Mouse (Mus musculus): Measurements from ENCODE around the gene Tmem139. TPM values are rescaled to one million over a fixed set of nuclear protein-coding genes. Genes with fewer than 3 reads are reported as not detected.

The Tmem139 gene
- not detected in 2 replicates for polyA plus RNA-seq (2015; fragmentation: Nextera tagmentation; extraction: Ambion mirVana)

DNA sequence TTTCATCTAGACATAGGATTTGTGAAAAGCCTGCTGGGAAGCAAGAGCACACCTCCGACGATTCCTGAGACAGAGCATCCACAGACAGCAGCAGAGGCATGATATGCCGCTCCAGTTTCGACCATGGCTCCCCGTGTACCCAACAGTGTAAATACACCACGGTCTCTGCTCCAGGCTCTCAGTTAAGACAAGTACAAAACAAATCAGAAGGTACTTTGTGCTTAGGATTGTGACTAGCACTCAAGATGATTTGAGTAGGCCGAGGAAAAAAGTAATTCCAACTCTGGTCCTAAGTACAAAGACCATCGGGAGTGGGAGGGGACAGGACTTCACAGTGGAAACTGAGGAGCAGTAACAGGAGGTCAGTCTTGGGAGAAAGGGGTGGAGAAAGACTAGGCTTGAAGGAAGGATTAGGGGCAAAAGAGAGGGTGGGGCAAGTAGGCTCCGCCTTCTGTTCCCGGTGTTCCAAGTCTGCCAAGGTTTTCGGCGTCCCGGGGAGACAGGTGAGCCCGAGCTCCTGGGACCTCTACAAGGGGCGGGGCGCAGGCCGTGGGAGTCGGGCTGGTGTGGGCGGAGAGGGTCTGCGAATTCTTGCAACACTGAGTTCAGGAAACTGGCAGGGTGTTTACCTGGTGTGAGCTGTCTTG, at the start of gene Tmem139:
Gene Tmem139 (plus strand): TSS at position 447 of the 647 bp plus-strand sequence.
- H3K4me2 ChIP-seq (ENCODE audit: low read length) = no peak within 1 kb of the TSS
- H3K4me3 ChIP-seq (ENCODE audit: low read depth, low read length) = no peak within 1 kb of the TSS
- H3K9ac ChIP-seq (ENCODE audit: low read depth, low read length) = no peak within 1 kb of the TSS
- no peak within 1 kb of the TSS for H3K27ac ChIP-seq (ENCODE audit: low read length)
- H3K36me3 ChIP-seq (ENCODE audit: control insufficient read depth, insufficient read depth, low read length) = no peaks in the 10 kb centered on the region
- peaks cover 3% of the 10 kb centered on the region; the same call in 1 of the 2 replicates for H3K27me3 ChIP-seq (ENCODE audit: control insufficient read depth, insufficient read depth, low read depth, low read length)
- no peaks in the 10 kb centered on the region for H3K9me3 ChIP-seq (replicated peaks; ENCODE audit: control insufficient read depth, low read length, poor library complexity, severe bottlenecking)
- ATAC-seq = no peak
- 21% methylated on average over 20 of the region's 20 CpGs for WGBS
- peaks cover 11% of the 10 kb centered on the region for H3K4me1 ChIP-seq (ENCODE audit: control insufficient read depth, insufficient read depth, low read length)

DNA sequence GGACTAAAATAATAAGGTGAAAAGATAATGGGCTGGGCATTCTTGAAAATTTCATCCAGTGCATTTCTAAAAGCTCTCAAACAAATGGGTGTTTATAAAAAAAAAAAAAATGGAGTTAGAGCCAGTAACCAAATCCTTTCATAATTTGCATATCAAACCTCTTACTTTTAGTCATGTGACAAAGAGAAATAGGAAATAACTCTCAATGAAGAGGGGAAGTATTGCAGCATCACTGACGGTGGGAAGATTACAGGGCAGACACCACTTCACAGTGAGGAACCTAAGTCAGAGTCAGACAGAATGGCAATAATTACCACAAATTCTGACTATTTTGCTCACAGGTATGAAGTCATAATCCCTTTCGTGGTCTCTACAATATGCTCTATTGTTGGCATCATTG, 46.7 kb upstream of the Tmem139 start, which contains the start of gene Tas2r144:
Gene Tas2r144 (plus strand): TSS at position 301 of the 400 bp plus-strand sequence.
- no peak within 1 kb of the TSS for H3K4me2 ChIP-seq (ENCODE audit: low read length)
- no peaks in the 10 kb centered on the region for H3K36me3 ChIP-seq (ENCODE audit: control insufficient read depth, insufficient read depth, low read length)
- no peaks in the 10 kb centered on the region for H3K4me1 ChIP-seq (ENCODE audit: control insufficient read depth, insufficient read depth, low read length)
- H3K27ac ChIP-seq (ENCODE audit: low read length) = no peak within 1 kb of the TSS
- H3K27me3 ChIP-seq (ENCODE audit: control insufficient read depth, insufficient read depth, low read depth, low read length) = no peaks in the 10 kb centered on the region
- no peaks in the 10 kb centered on the region for H3K9me3 ChIP-seq (replicated peaks; ENCODE audit: control insufficient read depth, low read length, poor library complexity, severe bottlenecking)
- WGBS = 79% methylated on average over 2 of the region's 2 CpGs
- no peak within 1 kb of the TSS for H3K4me3 ChIP-seq (ENCODE audit: low read depth, low read length)
- ATAC-seq = no peak
- no peak within 1 kb of the TSS for H3K9ac ChIP-seq (ENCODE audit: low read depth, low read length)

DNA sequence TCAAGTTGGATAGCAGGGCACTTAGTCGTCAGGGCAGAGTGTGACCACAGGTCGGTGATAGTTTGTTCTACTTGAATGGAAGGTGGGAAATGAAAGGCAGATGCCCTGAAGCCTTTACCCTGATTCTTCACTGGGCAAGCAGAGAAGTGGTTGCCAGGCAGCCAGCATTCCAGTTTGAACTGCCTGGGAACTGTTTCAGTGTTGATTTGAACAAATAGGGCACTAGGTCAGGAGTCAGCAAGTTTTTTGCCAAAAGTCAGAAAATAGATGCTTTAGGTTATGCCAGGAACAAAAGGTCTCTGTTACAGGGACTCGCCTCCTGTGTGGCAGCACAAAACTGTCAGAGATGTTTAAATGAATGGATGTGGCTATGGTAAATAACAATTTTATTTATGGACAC, 39.5 kb upstream of the Tmem139 start:
- Histone ChIP-seq H3K9me3 (replicated peaks; ENCODE audit: control insufficient read depth, low read length, poor library complexity, severe bottlenecking) (no peaks in the 10 kb centered on the region), H3K27me3 (ENCODE audit: control insufficient read depth, insufficient read depth, low read depth, low read length) (no peaks in the 10 kb centered on the region), H3K4me2 (ENCODE audit: low read length) (no peak overlapping the region), H3K4me3 (ENCODE audit: low read depth, low read length) (no peak overlapping the region), H3K9ac (ENCODE audit: low read depth, low read length) (no peak overlapping the region), H3K36me3 (ENCODE audit: control insufficient read depth, insufficient read depth, low read length) (no peaks in the 10 kb centered on the region), H3K27ac (ENCODE audit: low read length) (no peak overlapping the region), H3K4me1 (ENCODE audit: control insufficient read depth, insufficient read depth, low read length) (no peaks in the 10 kb centered on the region)
- ATAC-seq = no peak
- WGBS = 65% methylated on average over 3 of the region's 3 CpGs

DNA sequence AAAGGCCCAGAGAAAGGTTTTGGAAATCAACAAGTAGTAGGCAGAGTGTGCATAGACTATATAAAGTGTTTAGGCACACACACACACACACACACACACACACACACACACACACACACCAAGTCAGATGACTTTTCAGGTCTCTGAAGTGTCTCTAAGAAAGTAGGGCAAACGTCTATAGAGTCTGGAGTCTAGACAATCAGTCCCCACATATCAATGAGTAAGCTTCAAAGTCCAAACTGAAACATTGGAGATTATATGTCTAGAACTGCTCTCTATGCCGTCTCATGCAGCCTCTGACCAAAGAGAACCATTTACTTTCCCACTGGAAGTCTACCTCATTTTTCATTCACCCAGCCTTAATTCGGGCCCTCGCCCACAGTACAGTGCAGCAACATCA, 36.7 kb upstream of the Tmem139 start:
- H3K27me3 ChIP-seq (ENCODE audit: control insufficient read depth, insufficient read depth, low read depth, low read length) = no peaks in the 10 kb centered on the region
- H3K36me3 ChIP-seq (ENCODE audit: control insufficient read depth, insufficient read depth, low read length) = no peaks in the 10 kb centered on the region
- H3K4me1 ChIP-seq (ENCODE audit: control insufficient read depth, insufficient read depth, low read length) = no peaks in the 10 kb centered on the region
- WGBS = 81% methylated on average over 4 of the region's 4 CpGs
- H3K4me3 ChIP-seq (ENCODE audit: low read depth, low read length) = no peak overlapping the region
- no peak overlapping the region for H3K9ac ChIP-seq (ENCODE audit: low read depth, low read length)
- H3K27ac ChIP-seq (ENCODE audit: low read length) = no peak overlapping the region
- no peaks in the 10 kb centered on the region for H3K9me3 ChIP-seq (replicated peaks; ENCODE audit: control insufficient read depth, low read length, poor library complexity, severe bottlenecking)
- ATAC-seq = no peak
- H3K4me2 ChIP-seq (ENCODE audit: low read length) = no peak overlapping the region

DNA sequence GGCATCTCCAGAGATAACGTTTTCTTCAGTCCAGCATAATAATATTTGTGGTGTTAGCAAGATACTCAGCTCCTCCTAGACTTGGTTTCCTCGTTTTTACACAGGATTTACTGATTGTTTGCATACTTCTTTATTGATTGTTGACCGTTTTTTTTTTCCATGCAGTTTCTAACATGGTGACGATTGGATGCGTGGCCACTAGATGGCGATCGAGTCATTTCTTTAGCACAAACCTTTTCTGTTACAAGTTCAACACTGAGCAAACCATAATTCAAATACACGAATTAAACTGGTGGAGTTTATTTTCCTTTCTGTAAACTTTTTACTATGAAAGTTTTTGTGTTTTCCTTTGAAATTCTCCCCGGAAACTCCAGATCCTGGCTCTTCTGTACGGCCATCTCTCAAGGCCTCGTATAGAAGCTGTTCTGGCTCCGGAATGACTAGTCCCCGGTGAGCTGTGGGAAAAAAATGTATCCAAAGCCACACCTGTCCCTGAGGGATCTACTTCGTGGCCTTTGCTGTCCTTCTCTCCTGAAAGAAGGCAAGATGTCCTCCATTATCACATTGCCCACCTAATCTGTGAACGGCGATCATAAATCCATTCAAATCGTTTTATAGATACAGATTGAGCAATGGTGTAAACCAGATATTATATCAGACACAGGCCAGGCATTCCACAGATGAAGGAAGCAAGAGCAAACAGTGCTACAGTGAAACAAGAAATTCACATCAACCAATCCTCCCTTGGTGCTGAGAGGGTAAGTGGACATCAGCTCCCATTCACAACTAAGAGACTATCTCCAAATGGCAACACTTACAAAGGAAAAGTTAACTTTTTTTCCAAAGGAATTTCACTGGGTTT, 34.3 kb upstream of the Tmem139 start:
- 33% methylated on average over 17 of the region's 17 CpGs for WGBS
- H3K9ac ChIP-seq (ENCODE audit: low read depth, low read length) = no peak overlapping the region

DNA sequence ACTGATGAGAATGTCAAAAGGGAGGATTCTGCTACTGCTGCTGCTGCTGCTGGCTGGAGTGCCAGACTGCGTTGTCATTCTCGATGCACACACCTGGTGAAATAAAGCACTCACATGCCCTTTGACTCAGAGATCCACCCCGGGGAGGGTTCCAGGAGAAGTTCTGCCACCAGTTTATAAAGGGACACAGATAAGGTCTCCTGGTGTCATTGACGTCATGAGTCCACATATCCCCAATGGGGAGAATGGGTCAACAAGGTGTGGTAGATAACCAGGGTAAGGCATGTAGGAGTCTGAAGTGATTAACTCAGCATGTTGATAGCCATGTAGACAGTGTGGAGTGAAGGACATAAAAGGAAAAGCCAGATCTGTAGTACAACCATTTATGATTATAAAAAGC, 32.2 kb upstream of the Tmem139 start:
- Histone ChIP-seq H3K4me2 (ENCODE audit: low read length) (no peak overlapping the region), H3K27me3 (ENCODE audit: control insufficient read depth, insufficient read depth, low read depth, low read length) (no peaks in the 10 kb centered on the region), H3K9ac (ENCODE audit: low read depth, low read length) (no peak overlapping the region), H3K36me3 (ENCODE audit: control insufficient read depth, insufficient read depth, low read length) (no peaks in the 10 kb centered on the region), H3K4me3 (ENCODE audit: low read depth, low read length) (no peak overlapping the region), H3K27ac (ENCODE audit: low read length) (no peak overlapping the region), H3K9me3 (replicated peaks; ENCODE audit: control insufficient read depth, low read length, poor library complexity, severe bottlenecking) (no peaks in the 10 kb centered on the region), H3K4me1 (ENCODE audit: control insufficient read depth, insufficient read depth, low read length) (no peaks in the 10 kb centered on the region)
- WGBS = 73% methylated on average over 4 of the region's 4 CpGs
- no peak for ATAC-seq

More for the DNA sequence above, 34.3 kb upstream of the Tmem139 start:
- Histone ChIP-seq H3K27ac (ENCODE audit: low read length) (no peak overlapping the region), H3K36me3 (ENCODE audit: control insufficient read depth, insufficient read depth, low read length) (no peaks in the 10 kb centered on the region), H3K9me3 (replicated peaks; ENCODE audit: control insufficient read depth, low read length, poor library complexity, severe bottlenecking) (no peaks in the 10 kb centered on the region), H3K4me3 (ENCODE audit: low read depth, low read length) (no peak overlapping the region), H3K4me1 (ENCODE audit: control insufficient read depth, insufficient read depth, low read length) (no peaks in the 10 kb centered on the region), H3K27me3 (ENCODE audit: control insufficient read depth, insufficient read depth, low read depth, low read length) (no peaks in the 10 kb centered on the region), H3K4me2 (ENCODE audit: low read length) (no peak overlapping the region)
- ATAC-seq = peak; percentile 51; the same call in 1 of the 2 replicates

DNA sequence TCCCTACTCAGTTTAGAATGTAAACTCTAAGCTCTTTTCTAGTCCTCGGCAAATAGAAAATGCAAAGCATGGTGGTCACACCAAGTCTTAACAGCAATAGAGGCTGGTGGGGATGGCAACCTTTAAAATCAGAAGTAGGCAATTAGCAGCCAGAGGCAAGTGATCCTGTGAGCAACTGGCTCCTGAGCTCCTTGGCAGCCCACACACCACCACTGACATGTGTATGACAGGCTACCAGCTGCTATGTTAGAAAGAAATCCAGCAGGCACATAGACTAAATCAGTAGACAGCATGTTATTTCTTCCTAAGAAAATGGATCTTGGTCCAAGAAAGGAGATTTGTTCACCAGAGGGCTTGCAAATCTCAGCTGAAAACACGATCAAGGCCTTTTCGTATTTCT, 30.6 kb upstream of the Tmem139 start:
- H3K4me2 ChIP-seq (ENCODE audit: low read length) = no peak overlapping the region
- no peaks in the 10 kb centered on the region for H3K36me3 ChIP-seq (ENCODE audit: control insufficient read depth, insufficient read depth, low read length)
- no peak overlapping the region for H3K27ac ChIP-seq (ENCODE audit: low read length)
- WGBS = 83% methylated on average over 3 of the region's 3 CpGs
- no peak overlapping the region for H3K4me3 ChIP-seq (ENCODE audit: low read depth, low read length)
- H3K9me3 ChIP-seq (replicated peaks; ENCODE audit: control insufficient read depth, low read length, poor library complexity, severe bottlenecking) = no peaks in the 10 kb centered on the region
- H3K4me1 ChIP-seq (ENCODE audit: control insufficient read depth, insufficient read depth, low read length) = no peaks in the 10 kb centered on the region
- no peak overlapping the region for H3K9ac ChIP-seq (ENCODE audit: low read depth, low read length)
- ATAC-seq = no peak
- H3K27me3 ChIP-seq (ENCODE audit: control insufficient read depth, insufficient read depth, low read depth, low read length) = no peaks in the 10 kb centered on the region

DNA sequence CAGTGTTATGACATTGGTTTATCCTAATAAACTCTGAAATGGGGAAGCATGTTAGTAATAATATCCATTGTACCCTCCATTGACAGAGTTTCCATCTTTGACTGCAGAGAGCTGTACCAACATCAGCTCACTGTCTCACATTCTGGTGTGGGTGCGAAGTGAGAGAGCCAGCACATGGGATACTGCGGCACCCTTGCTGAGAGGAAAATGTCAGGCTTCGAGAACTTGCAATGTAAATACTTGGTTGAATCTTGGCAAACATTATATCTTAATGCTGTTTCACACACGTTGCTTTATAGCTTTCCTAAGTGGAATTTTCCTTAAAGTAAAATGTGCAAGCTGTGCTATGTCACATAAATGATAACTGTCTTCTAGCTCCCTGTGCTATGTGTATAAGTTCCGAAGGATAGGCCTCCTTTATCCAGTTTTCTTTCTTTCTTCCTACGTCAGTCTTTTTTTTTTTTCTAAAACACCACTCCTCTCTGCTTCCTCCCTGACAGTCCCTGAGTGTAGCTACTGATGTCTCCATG, 24.4 kb upstream of the Tmem139 start:
- Histone ChIP-seq H3K4me2 (ENCODE audit: low read length) (no peak overlapping the region), H3K4me1 (ENCODE audit: control insufficient read depth, insufficient read depth, low read length) (no peaks in the 10 kb centered on the region), H3K27ac (ENCODE audit: low read length) (no peak overlapping the region), H3K9ac (ENCODE audit: low read depth, low read length) (no peak overlapping the region), H3K36me3 (ENCODE audit: control insufficient read depth, insufficient read depth, low read length) (no peaks in the 10 kb centered on the region), H3K4me3 (ENCODE audit: low read depth, low read length) (no peak overlapping the region), H3K27me3 (ENCODE audit: control insufficient read depth, insufficient read depth, low read depth, low read length) (no peaks in the 10 kb centered on the region), H3K9me3 (replicated peaks; ENCODE audit: control insufficient read depth, low read length, poor library complexity, severe bottlenecking) (no peaks in the 10 kb centered on the region)
- WGBS = 79% methylated on average over 6 of the region's 6 CpGs
- ATAC-seq = no peak

Measured in midbrain, embryonic 16.5 days (tissue).